Mouse (Mus musculus) frontal cortex, adult (tissue): ENCODE results near the gene Trip4.

Source experiments
- ATAC-seq: cut with Nextera tagmentation; 2 replicates; pipeline ENCODE4 v1.9.2; 2017; ENCODE audit warnings: mild to moderate bottlenecking, moderate library complexity, mixed read lengths; ENCODE audit not compliant: low TSS enrichment

Gene Trip4

DNA sequence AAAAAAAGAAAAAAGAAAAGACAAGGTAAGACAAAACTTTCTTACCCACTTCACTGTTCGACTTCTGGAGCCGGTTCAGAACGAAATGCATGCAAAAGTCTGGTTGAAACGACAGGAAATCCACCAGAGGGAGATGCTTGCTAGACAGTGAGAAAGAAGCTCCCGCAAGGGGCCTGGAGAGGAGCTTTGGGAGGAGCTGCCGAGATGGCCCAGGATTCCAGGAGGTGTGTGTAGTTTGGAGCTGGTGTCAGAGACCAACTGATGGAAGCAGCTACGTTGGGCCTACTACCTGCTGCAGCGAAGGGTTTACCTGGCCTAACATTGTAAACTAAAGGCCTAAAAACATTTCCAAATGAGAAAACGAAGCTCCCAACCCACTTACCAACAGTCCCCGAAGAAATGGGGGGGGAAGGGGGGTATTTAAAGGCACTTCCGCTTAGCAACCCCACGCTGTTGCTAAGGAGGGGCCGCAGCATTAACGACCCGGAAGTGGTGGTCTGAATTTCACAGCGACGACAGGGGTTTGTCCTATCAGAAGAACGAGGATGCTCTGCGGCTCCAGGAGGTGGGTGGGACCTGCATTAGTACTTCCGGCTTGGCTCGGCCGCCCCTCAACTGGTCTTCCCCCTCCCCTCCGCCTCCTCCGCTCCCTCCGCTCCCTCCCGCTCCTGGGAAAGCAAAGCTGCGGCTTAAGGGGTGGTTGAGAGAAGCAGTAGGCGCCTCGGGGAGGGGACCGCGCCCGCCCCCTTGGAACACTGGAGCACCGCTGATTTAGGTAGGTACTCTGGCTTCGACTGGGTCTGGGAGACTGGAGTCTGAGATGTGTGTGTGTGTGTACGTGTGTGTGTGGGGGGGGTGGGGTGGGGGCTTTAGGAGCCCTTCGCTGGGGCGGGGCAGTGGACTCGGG lies at the start of gene Trip4, which contains the start of gene Csnk1g1:
TSS of gene Trip4 (minus strand) at position 401 of the 907 bp plus-strand sequence.
TSS of gene Csnk1g1 (plus strand) at position 531 of the 907 bp plus-strand sequence.
- ATAC-seq, result peak; percentile 99

DNA sequence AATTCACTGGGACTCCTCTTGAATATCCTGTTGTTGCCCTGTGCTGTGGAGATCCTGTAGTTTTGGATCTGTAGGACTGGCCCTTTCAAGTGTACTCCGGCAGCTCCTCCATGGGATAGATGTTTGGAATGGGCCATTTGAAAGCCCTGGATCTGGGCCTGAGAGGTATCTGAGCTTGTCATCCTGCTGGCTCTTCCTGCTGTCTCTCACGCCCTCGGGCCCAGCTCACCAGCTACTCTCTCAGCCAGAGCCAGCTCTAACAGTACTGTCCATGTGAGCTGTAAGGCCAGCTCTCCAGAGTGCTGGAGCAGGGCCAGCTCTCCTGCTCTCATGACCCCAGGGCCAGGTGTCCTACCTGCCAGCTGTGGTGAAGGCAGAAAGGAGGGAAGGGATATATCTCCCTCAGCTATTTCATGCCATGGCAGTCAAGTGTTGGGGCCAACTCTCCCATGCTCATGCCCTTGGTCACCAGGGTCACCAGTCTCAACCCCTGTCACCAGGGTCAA lies 42.5 kb upstream of the Trip4 start:
- no peak for ATAC-seq

DNA sequence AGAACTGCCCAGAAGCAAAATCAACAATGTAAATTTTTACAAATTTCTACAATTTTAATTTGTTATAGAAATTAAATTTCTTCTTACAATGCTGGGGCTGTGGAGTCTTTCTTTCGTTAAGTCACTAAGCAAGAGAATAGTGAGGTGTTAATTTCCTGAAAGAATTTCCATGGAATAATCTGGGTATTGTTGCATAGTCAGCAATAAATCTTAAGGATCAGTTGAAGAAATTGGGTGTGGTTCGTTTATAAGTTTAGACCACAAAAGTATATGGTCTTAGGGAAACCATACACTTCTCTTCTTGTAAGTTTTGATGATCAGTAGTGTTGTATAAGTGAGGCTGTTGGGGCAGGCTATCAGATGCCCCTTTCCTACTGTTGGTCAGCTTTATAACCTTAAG lies 29.0 kb upstream of the Trip4 start:
- no peak for ATAC-seq

DNA sequence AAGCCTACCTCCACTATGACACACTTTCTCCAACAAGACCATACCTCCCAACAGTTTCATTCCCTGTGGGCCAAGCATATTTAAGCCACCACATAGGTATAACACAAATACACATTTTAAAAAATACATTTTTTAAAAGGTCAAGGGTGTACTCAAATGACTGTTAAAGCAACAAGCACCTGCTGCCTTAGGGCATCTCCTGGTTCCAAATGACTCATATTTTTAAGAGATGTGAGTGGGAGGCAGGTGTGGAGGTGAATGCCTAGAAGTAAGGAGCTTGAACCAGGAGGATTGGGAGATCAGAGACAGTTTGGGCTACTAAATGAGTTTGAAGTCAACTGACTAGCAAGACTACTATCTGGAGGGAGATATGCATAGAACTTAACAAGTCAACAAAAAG lies 21.2 kb upstream of the Trip4 start:
- no peak for ATAC-seq

DNA sequence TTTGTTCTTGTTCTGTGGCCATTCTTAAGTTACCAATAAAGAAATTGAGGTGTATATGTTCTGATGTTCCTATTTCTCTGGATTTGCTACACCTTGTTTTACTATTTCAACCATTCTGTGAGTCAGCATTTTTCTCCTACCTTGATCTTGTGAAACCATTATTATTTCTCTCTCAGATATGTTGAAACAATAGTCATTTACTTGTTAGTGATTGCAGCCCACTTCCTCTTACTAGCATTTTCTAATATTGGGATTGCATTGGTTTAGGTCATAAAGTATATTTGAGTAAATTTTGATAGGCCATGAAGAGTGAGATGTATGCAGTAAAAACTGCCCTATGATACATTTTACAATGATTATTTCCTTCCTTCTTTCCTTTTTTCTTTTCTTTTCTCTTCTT lies 19.9 kb upstream of the Trip4 start:
- no peak for ATAC-seq

DNA sequence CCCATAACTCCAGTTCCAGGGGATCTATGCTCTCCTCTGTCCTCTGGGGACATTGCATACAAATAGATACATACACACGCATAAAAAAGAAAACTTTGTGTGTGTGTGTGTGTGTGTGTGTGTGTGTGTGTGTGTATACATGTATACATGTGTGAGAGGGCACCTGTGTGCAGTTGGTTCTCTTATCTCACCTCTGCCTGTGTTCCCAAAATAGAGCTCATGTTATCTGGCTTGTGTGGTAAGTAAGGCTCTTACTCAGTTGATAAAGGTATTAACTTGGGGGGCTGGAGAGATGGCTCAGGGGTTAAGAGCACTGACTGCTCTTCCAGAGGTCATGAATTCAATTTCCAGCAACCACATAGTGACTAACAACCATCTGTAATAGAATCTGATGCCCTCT lies 8.4 kb upstream of the Trip4 start:
- ATAC-seq, result no peak

DNA sequence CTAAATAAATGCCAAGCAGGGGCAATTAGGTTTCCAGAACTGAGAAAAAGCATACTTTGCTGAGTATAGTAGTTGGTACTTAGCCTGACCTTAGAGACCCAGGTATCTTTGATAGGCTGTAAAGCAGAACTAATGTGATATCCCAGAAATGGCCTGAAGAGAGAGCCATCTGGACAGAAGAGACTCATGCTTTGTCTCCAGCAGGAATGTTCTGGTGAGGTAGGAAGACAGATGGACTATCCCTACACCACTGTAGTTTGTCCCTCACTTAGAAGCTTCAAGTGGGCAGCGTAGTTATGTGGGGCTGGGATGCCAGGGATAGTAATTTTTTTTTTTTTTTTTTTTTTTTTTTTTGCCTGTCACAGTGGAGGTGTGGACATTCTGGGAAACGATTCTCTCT lies 5.4 kb upstream of the Trip4 start:
- ATAC-seq, result peak; percentile 92

DNA sequence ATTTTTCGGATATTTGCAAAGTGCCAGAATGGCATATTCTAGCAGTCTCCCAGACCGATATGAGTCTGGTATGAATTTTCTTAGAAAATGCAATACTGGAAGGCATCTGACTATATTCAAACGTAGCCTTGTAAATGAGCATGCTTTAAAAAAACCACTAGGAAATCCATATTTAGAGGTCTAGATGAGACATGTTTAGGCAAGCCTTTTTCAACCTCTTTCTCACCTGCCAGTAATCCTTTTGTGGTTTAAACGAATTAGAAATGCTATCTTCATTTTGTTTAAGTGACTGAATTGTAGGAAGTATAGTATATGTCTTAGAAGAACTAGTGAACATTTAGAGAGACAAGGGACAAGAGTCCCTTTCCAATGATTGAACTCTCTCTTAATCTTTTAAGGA lies 1.2 kb upstream of the Trip4 start:
- no peak for ATAC-seq

DNA sequence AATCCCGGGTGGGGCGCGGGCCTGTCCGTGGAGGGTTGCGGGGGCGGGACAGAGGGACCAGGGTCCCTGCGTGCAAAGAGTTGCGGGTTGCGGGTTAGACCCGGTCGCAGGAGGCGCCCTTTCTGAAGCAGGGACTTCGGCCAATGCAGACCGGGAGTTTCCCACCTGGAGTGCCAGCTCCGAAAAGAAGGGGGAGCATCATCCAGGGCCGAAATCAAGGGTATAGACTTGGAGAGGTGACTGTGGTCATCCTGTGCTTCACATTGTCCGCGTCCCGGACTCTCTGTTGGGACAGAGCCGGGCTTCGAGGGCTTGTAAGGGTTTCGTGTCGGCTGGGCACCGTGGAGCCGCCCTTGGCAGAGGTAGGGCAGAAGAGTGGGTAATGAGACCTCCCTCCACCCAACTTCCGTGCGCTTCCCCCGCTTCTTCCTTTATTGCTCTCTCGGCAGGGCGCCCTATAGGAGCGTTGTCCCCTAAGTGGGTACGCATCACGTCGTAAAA lies 757 bp upstream of the Trip4 start:
- ATAC-seq, result no peak; the same call in 1 of the 2 replicates

DNA sequence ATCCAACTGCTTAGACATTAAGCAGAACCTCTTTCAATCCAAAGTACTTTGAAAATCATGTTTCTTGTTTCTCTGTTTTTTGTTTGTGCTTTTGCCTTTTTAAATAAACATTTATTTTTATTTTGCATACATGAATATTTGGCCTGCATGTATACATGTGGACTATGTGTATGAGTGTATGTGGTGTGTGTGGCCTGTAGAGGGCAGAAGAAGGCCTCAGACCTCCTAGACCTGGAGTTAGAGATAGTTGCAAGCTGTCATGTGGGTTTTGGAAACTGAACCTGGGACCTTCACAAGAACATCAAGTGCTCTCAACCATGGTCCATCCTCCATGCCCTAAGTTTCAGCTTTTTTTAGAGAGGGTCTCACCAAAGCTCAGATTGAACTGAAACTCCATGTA lies 5.2 kb downstream of the Trip4 start:
- ATAC-seq, result no peak

DNA sequence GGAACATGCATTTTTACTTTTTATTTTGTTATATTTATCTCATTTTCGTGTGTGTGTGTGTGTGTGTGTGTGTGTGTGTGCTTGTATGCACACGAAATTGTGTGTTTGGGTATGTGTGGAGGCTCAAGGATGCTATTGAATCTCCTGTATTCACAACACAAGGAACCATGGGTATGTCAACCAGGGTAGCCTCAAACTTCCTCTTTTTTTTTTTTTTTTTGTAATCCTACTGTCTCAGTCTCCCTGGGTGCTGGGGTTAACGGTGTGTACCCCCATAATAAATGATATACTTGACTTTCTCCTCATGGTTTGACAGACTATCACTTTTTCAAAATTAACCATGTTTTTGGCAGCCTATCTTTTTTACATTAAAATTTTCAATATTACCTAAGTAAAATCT lies 5.7 kb downstream of the Trip4 start:
- no peak for ATAC-seq

DNA sequence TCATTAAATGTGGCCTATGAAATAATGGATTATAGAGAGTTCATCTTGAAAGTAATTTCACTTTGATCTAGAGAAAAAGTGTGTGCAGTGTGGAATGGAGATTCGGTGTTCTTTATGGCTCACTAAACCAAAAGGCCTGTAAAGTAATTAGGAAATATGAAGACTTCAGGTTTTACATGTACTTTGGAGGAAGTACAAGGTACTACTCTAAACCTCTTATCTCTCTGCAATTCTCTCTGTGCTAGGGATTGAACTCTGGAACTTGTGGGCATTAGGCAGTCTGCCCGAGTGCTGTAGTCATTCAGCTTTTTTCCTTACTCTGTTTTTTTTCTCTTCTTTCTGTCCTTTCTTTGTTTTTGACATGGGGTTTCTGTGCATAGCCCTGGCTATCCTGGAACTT lies 11.6 kb downstream of the Trip4 start:
- no peak for ATAC-seq

DNA sequence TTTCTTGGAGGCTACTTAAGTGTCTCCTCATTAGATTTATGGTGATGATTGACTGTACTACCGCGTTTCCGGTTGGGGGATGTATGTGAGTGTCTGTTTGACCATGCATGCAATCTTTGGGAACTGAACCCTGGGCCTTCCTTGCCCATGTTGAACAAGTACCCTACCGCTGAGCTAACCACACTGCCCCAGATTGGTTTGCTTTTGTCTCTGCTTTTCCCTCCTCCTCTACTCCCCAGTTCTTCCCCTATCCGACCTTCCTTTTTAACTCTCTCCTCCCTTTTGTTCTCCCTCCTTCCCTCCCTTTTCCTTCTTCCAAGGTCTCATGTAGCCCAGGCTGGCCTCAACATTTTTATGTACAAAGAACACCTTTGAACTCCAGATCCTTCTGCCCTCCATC lies 17.5 kb downstream of the Trip4 start:
- ATAC-seq, result no peak

DNA sequence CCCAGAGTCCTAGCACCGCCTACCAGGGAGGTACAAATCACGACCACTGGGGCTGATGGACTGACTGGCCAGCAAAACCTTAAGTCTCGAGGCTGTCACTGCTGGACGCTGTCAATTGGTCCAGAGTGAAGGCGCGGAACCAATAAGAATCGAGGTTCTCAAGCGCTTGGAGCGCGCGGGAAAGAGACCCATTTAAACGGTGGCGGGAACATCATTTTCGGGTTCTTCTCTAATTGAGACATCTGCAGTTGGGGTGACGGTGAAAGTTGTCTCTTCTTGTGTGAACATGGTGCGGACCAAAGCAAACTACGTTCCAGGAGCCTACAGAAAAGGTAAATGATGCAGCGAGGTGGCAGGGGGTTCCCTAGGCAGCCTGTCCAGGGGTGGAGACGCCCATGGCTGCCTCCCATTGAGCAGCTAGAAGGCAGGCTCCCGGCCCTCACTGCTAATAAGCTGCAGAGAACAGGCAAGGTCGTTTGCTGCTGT lies 18.4 kb downstream of the Trip4 start, which contains the start of gene Pclaf:
TSS of gene Pclaf (plus strand) at position 95 of the 486 bp plus-strand sequence.
- peak; percentile 87 for ATAC-seq

DNA sequence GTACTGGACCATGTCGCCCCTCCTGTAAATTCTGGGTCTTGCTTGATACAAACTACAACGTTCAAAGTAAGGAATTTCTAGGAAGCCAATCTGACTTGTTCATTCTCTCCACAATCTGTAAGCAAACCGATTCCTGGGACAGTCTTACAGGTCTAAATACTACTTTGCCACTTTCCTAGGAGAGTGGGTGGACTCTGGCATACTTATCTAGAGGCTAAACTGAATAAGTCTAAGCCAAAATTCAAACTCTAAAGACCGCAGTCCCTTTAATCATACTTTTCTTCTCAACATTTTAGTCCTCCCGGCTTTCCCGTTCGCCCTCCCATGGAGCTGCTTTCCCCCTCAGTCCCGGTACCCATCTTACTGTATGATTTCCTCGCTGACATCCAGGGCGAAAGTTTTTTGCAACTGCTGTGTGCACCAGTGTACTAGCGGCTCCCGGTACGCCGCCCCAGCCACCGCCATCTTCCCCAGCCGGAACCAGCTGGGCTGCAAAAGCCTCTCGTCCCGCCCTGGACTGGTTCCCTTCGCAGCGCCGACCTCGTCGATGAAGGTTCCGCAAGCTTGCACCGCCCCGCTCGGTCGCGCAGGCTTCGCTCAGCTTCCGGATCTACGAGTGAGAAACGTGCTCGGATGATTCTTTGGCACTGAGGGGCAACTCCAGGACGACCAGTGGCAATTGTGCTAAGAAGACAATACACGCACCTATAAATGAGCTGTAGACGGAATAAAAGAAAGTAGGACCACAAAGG lies 23.9 kb downstream of the Trip4 start:
- ATAC-seq, result peak; percentile 100

DNA sequence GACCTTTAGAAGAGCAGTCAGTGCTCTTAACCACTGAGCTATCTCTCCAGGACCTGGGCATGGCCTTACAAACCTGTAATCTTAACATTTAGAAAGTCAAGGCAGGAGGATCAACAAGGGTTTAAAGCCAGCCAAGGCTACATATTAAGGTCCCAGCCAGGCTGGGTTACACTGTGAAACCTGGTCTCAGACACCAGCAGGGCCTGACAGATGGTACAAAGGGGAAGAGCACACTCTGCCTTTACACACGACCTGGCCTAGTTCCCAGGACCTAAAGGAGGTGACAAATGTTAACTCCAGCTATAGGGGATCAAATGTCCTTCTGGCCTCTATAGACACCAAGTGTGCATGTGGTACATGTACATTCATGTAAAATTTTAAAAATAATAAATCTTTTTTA lies 48.9 kb downstream of the Trip4 start:
- no peak for ATAC-seq

DNA sequence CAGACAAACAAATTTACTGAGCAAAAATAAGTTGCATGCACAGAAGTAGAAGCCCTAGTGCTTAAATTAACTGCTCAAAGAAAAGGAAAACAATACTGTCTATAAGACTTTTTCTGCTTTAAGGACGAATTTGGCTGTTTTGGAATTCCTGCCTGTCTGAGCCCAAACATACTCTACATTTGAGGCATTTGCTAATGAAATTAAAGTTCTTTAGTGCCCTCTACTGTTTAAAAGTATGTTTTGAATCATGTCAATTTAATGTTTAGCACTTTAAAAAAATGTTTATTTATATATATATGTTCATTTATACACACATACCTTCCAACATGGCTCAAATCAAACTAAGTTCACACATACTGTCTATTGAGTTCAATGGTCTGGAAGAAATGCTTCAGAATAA lies 58.4 kb downstream of the Trip4 start:
- no peak for ATAC-seq

DNA sequence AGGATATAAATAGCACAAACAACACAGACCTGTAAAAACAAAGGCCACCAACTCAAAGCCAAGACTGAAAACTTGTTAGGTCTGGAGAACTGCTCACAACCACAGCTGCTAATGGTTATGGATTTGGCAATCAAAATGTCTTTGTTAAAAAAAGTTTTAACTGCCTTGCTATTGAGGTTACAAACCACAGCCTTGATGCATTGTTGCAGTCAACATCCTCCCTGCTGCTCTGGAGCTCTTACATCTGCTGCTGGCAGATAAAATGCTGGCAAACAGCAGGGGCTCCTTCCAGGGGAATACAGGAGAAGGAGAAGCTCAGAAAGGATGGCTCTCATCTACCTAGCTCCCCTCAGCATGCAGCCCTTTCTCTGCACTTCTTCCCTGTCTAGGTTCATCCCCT lies 60.4 kb downstream of the Trip4 start:
- no peak for ATAC-seq

DNA sequence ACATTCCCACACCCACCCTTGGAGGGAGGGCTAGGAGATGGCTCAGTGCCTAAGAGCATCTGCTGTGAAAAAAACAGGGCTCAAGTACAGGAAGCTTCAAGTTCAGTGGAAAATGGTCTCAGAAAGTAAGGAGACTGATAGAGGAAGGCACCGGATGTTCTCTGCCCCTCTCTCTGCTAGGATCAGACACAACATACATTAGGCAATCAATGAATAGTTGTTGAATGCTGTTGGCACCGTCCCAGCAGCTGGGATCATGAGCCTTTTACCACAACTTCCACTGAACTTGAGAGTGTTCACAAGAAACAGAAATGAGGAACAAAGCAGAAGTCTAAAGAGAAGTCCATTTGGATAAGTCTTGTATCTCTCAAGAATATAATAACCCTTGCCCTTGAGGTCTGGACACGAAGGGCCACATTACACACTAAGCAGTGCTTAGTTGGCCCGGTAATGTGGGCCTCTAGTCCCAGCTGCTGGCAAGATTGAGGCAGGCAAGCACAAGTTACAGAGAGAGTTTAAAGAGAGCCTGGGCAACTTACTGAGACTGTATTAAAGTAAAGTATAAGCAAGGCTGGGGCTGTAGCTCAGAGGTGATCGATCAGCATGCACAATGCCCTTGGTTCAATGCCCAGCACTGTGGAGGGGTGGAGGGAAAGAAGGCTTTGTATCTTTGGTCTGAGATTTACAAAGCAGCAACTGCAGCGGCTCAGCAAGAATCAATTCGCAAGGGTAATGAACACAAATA lies 64.0 kb downstream of the Trip4 start:
- ATAC-seq, result no peak

DNA sequence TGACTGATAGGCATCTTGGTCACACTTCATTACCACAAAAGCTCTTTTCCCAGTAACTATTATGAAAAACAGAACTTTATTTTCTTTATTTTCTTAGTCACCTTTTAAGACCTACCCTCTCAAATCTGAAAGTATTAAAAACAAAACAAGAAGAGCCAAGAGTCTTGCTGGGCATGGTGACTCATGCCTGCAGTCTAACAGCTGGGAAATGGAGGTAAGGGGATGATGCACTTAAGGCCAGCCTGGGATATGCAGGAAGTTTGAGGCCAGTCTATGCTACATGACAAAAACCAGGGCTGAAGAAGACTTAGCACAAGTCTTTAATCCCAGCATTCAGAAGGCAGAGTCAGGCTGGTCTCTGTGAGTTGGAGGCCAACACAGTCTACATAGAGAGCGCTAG lies 68.8 kb downstream of the Trip4 start:
- no peak for ATAC-seq

DNA sequence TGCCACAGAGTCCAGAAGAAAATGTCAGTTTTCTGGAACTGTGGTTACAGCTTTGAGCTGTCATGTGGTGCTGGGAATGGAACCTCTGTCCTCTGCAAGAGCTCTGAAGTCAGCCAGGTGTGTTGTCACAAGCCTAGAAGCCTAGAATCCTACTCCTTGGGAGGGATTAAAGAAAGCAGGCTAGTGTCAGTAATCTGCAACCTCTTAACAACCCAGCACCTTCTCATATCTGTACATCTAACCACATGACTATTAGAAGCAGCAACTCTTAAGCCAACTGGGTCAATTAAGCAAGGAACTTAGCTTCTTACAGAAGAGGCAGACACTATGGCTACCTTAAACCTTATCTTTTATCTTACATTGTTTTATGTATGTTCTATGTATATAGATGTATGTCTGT lies 71.7 kb downstream of the Trip4 start:
- no peak for ATAC-seq
